Mouse (Mus musculus): ENCODE data around the gene Gabrb1. TPM values are rescaled to one million over a fixed set of nuclear protein-coding genes. Genes with fewer than 3 reads are reported as not detected.

Gabrb1 gene
- total RNA-seq (2014; rRNA removed) (not detected in 2 replicates), polyA plus RNA-seq (2012; rRNA removed) (not detected in 2 replicates)

DNA sequence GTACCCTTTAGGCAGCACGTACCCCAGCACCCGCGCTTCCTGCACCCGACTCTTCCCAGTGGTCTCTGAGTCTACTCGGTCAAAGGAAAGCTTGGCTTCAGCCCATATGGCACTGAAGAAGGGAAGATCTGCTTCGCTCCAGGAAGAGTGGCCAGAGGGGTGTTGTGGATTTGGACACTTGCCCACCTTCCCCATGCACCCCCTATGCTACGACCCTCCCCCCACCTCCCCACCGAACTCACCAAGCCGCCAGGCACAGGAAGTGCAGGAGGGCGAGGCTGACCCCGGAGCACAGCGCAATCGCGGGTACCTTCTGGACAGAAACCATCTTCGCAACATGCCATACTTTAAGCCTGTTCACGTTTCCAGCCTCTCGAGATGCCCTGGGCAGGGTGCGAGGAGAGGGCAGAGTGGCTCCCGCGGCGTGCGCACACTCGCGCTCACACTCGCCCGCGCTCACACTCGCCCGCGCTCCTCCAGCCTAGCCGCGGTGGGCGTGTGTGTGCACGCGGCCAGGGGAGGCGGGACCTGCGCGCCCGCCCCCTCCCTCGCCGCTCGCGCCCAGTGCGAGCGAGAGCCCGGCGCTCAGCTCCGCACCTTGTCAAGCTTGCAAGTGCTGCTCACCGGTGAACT lies at the start of gene Gabrb1:
Gene Gabrb1, plus strand, starts transcription at position 632 of the 633 bp plus-strand sequence.
- Histone ChIP-seq H3K9ac (ENCODE audit: low read depth, low read length) (no peak within 1 kb of the TSS), H3K36me3 (ENCODE audit: control insufficient read depth, insufficient read depth, low read length) (no peaks in the 10 kb centered on the region), H3K79me2 (ENCODE audit: control insufficient read depth, insufficient read depth, low read length) (no peaks in the 10 kb centered on the region), H3K4me1 (ENCODE audit: control insufficient read depth, insufficient read depth, low read length) (no peaks in the 10 kb centered on the region), H3K4me3 (ENCODE audit: insufficient read depth, low read depth, low read length) (peak within 1 kb of the TSS; percentile 9; the same call in 1 of the 2 replicates), H3K27me3 (ENCODE audit: control insufficient read depth, insufficient read depth, low read length) (peaks cover 3% of the 10 kb centered on the region; the same call in 1 of the 2 replicates), H3K27ac (replicated peaks; ENCODE audit: insufficient read depth, low read depth, low read length) (no peak within 1 kb of the TSS)
- WGBS, result 1% methylated on average over 48 of the region's 49 CpGs
- DNase-seq (ENCODE audit: extremely low read depth, low read depth, low spot score), result no peak
- no peak for TF ChIP-seq CTCF (IDR thresholded peaks at IDR 0.05; ENCODE audit: low read depth, low read length)
- no peak for TF ChIP-seq POLR2A (IDR thresholded peaks at IDR 0.05; ENCODE audit: extremely low read depth, insufficient read depth, low read length)

DNA sequence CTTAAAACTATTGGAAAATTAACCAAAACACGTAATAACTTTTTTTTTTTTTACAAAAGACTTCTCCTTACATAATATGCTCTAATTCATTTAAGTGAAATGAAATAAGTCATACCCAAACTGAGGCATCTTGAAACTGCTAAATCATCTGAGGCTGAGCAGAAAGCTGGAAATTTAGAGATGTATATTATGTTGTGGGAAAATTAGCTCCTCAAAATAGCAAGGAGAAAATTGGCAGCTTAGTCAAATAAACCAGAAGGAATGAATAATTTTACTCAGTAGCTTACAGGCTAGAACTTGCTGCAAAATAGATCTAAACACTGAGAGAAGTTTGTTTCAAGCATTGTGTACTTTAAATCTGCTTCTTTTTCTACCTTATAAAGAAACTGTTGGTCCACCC lies 49.2 kb upstream of the Gabrb1 start:
- H3K9ac ChIP-seq (ENCODE audit: low read depth, low read length), result no peak overlapping the region
- H3K79me2 ChIP-seq (ENCODE audit: control insufficient read depth, insufficient read depth, low read length), result no peaks in the 10 kb centered on the region
- no peak overlapping the region for H3K27ac ChIP-seq (replicated peaks; ENCODE audit: insufficient read depth, low read depth, low read length)
- no peak for DNase-seq (ENCODE audit: extremely low read depth, low read depth, low spot score)
- TF ChIP-seq CTCF (IDR thresholded peaks at IDR 0.05; ENCODE audit: low read depth, low read length) (no peak), POLR2A (IDR thresholded peaks at IDR 0.05; ENCODE audit: extremely low read depth, insufficient read depth, low read length) (no peak)
- H3K36me3 ChIP-seq (ENCODE audit: control insufficient read depth, insufficient read depth, low read length), result no peaks in the 10 kb centered on the region
- WGBS, result 61% methylated on average over 1 of the region's 1 CpGs
- H3K4me3 ChIP-seq (ENCODE audit: insufficient read depth, low read depth, low read length), result no peak overlapping the region
- H3K4me1 ChIP-seq (ENCODE audit: control insufficient read depth, insufficient read depth, low read length), result no peaks in the 10 kb centered on the region
- no peaks in the 10 kb centered on the region for H3K27me3 ChIP-seq (ENCODE audit: control insufficient read depth, insufficient read depth, low read length)

DNA sequence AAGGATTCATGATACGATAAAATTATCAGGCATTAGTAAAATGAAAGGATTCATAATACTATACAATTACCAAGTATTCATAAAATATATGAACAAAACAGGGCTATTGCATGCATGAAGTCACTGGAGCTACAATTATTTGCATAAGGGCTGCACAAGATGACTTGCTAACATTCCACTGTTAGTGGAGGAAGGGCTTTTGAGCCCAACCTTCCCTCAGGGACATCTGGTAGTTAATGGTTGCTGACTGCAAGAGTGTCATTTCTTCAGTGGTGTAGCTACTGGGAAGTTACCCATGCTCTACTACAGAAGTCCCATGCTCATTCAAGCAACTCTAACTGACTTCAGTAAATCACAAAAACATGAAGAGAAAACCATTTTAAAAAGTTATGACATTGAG lies 43.6 kb upstream of the Gabrb1 start:
- Histone ChIP-seq H3K79me2 (ENCODE audit: control insufficient read depth, insufficient read depth, low read length) (no peaks in the 10 kb centered on the region), H3K36me3 (ENCODE audit: control insufficient read depth, insufficient read depth, low read length) (no peaks in the 10 kb centered on the region), H3K27me3 (ENCODE audit: control insufficient read depth, insufficient read depth, low read length) (no peaks in the 10 kb centered on the region), H3K4me1 (ENCODE audit: control insufficient read depth, insufficient read depth, low read length) (no peaks in the 10 kb centered on the region), H3K9ac (ENCODE audit: low read depth, low read length) (no peak overlapping the region), H3K27ac (replicated peaks; ENCODE audit: insufficient read depth, low read depth, low read length) (no peak overlapping the region), H3K4me3 (ENCODE audit: insufficient read depth, low read depth, low read length) (no peak overlapping the region)
- 91% methylated on average over 1 of the region's 1 CpGs for WGBS
- no peak for TF ChIP-seq CTCF (IDR thresholded peaks at IDR 0.05; ENCODE audit: low read depth, low read length)
- TF ChIP-seq POLR2A (IDR thresholded peaks at IDR 0.05; ENCODE audit: extremely low read depth, insufficient read depth, low read length), result no peak
- no peak for DNase-seq (ENCODE audit: extremely low read depth, low read depth, low spot score)

DNA sequence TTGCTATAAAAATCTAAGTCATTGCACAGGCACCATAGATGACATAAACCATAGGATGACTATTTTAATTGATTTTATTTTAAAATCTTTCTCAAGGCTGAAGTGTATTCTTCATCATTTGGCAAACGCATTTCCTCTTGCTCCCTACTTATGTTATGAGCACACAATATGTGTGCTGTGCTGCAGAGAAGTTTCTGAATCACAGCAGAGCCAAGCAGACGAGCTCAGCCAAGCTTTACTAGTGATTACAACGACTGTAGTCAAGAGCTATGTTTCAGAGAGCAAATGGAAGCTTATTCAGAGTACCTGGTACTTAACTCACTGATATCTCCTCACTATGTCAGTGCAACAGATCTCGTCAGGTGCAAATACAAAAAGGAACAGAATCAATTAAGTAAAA lies 41.2 kb upstream of the Gabrb1 start:
- H3K9ac ChIP-seq (ENCODE audit: low read depth, low read length), result no peak overlapping the region
- H3K36me3 ChIP-seq (ENCODE audit: control insufficient read depth, insufficient read depth, low read length), result no peaks in the 10 kb centered on the region
- no peak overlapping the region for H3K4me3 ChIP-seq (ENCODE audit: insufficient read depth, low read depth, low read length)
- no peak for DNase-seq (ENCODE audit: extremely low read depth, low read depth, low spot score)
- H3K4me1 ChIP-seq (ENCODE audit: control insufficient read depth, insufficient read depth, low read length), result no peaks in the 10 kb centered on the region
- no peak for TF ChIP-seq POLR2A (IDR thresholded peaks at IDR 0.05; ENCODE audit: extremely low read depth, insufficient read depth, low read length)
- no peak for TF ChIP-seq CTCF (IDR thresholded peaks at IDR 0.05; ENCODE audit: low read depth, low read length)
- no peaks in the 10 kb centered on the region for H3K27me3 ChIP-seq (ENCODE audit: control insufficient read depth, insufficient read depth, low read length)
- no peaks in the 10 kb centered on the region for H3K79me2 ChIP-seq (ENCODE audit: control insufficient read depth, insufficient read depth, low read length)
- no peak overlapping the region for H3K27ac ChIP-seq (replicated peaks; ENCODE audit: insufficient read depth, low read depth, low read length)
- WGBS, result 52% methylated on average over 4 of the region's 4 CpGs

DNA sequence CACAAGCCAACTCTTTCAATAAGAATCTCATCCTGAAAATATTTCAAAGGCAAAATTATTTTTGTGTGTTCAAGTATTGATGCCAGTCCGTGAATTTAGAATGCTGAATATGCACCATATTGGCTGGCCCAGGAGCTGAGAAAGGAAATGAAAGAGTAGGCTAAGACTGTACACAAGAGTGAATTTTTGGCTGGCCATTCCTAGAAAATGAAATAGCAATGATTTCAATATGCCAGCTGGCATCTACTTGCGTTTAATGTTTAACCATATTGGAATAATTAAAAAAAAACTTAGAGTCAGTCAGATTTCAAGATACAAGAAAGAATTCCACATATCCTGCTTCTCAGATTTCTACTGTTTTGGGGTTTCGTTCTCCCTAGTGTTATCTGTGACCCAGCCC lies 30.1 kb upstream of the Gabrb1 start:
- Histone ChIP-seq H3K4me3 (ENCODE audit: insufficient read depth, low read depth, low read length) (no peak overlapping the region), H3K4me1 (ENCODE audit: control insufficient read depth, insufficient read depth, low read length) (no peaks in the 10 kb centered on the region), H3K27me3 (ENCODE audit: control insufficient read depth, insufficient read depth, low read length) (no peaks in the 10 kb centered on the region), H3K9ac (ENCODE audit: low read depth, low read length) (no peak overlapping the region), H3K27ac (replicated peaks; ENCODE audit: insufficient read depth, low read depth, low read length) (no peak overlapping the region), H3K36me3 (ENCODE audit: control insufficient read depth, insufficient read depth, low read length) (no peaks in the 10 kb centered on the region), H3K79me2 (ENCODE audit: control insufficient read depth, insufficient read depth, low read length) (no peaks in the 10 kb centered on the region)
- 77% methylated on average over 3 of the region's 3 CpGs for WGBS
- peak; percentile 53 for DNase-seq (ENCODE audit: extremely low read depth, low read depth, low spot score)
- TF ChIP-seq CTCF (IDR thresholded peaks at IDR 0.05; ENCODE audit: low read depth, low read length) (no peak), POLR2A (IDR thresholded peaks at IDR 0.05; ENCODE audit: extremely low read depth, insufficient read depth, low read length) (no peak)

DNA sequence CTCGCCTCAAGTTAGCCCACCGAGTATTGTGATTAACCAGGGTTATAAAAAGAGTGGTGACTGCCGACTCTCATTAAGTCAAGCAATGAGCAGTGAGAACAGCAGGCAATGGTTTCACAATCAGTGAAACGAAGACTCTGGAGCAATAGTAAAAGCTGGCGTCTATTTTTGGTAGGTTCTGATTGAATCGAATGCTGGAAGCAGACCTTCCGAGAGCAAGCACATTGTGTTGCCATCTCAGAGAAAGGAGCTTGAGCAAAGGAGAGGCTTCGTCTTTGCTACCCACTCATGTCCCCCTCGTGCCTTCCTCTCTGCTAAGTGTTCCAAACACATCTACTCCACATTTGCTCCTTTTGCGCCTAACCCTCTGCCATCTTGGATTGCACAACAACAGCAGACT lies 18.1 kb upstream of the Gabrb1 start:
- Histone ChIP-seq H3K36me3 (ENCODE audit: control insufficient read depth, insufficient read depth, low read length) (no peaks in the 10 kb centered on the region), H3K4me3 (ENCODE audit: insufficient read depth, low read depth, low read length) (no peak overlapping the region), H3K9ac (ENCODE audit: low read depth, low read length) (no peak overlapping the region), H3K27me3 (ENCODE audit: control insufficient read depth, insufficient read depth, low read length) (no peaks in the 10 kb centered on the region), H3K4me1 (ENCODE audit: control insufficient read depth, insufficient read depth, low read length) (no peaks in the 10 kb centered on the region), H3K27ac (replicated peaks; ENCODE audit: insufficient read depth, low read depth, low read length) (no peak overlapping the region), H3K79me2 (ENCODE audit: control insufficient read depth, insufficient read depth, low read length) (no peaks in the 10 kb centered on the region)
- WGBS, result 78% methylated on average over 10 of the region's 10 CpGs
- TF ChIP-seq POLR2A (IDR thresholded peaks at IDR 0.05; ENCODE audit: extremely low read depth, insufficient read depth, low read length) (no peak), CTCF (IDR thresholded peaks at IDR 0.05; ENCODE audit: low read depth, low read length) (no peak)
- no peak for DNase-seq (ENCODE audit: extremely low read depth, low read depth, low spot score)
